Mouse (Mus musculus) intestine, embryonic 14.5 days (tissue): Measurements from ENCODE around the gene Gipc1. TPM values are rescaled to one million over a fixed set of nuclear protein-coding genes. Genes with fewer than 3 reads are reported as not detected.

Experiments
- ATAC-seq: fragments of 200-750 bp; cut with Nextera tagmentation; replicated peaks from 2 replicates; pipeline ENCODE4 v1.8.0; 2017; ENCODE audit warnings: low read depth, moderate number of reproducible peaks, moderate TSS enrichment, moderate library complexity; ENCODE audit not compliant: low FRiP score, low TSS enrichment
- DNase-seq: peaks from one replicate; pipeline ENCODE4 v3.0.0-alpha.2; 2018; ENCODE audit warnings: low spot score
- H3K27ac ChIP-seq: fragments of 300-500 bp; sonication (generic); 2 replicates; pipeline ENCODE4 v1.5.1; 2014; ENCODE audit warnings: low read depth, mild to moderate bottlenecking, control low read depth
- H3K27me3 ChIP-seq: fragments of 300-500 bp; sonication (generic); replicated peaks from 2 replicates; pipeline ENCODE4 v1.6.1; 2014; ENCODE audit warnings: low read length, control low read depth; ENCODE audit not compliant: control insufficient read depth, insufficient read depth
- H3K36me3 ChIP-seq: fragments of 300-500 bp; sonication (generic); 2 replicates; pipeline ENCODE4 v1.6.1; 2014; ENCODE audit warnings: low read length, control low read depth; ENCODE audit not compliant: control insufficient read depth, insufficient read depth
- H3K4me1 ChIP-seq: fragments of 300-500 bp; sonication (generic); replicated peaks from 2 replicates; pipeline ENCODE4 v1.6.1; 2014; ENCODE audit warnings: low read length, control low read depth, mixed read lengths; ENCODE audit not compliant: control insufficient read depth, insufficient read depth
- H3K4me2 ChIP-seq: fragments of 300-500 bp; sonication (generic); 2 replicates; pipeline ENCODE4 v1.6.1; 2014; ENCODE audit warnings: low read length
- H3K4me3 ChIP-seq: fragments of 300-500 bp; sonication (generic); 2 replicates; pipeline ENCODE4 v1.5.1; 2014; ENCODE audit warnings: low read depth, low read length, control low read depth, mixed read lengths
- H3K9ac ChIP-seq: fragments of 300-500 bp; sonication (generic); 2 replicates; pipeline ENCODE4 v1.6.1; 2014; ENCODE audit warnings: mild to moderate bottlenecking, low read length
- H3K9me3 ChIP-seq: fragments of 300-500 bp; sonication (generic); 2 replicates; pipeline ENCODE4 v1.6.1; 2016; ENCODE audit warnings: low read length, control low read depth; ENCODE audit not compliant: control insufficient read depth
- WGBS: fragments of 180-500 bp; shearing (Covaris S2); extraction: QIAGEN DNeasy Blood & Tissue Kit; methylation state at CpG from one replicate; pipeline ENCODE4 v1.1.7; 2014; 5-methylcytosine and 5-hydroxymethylcytosine counted together
- polyA plus RNA-seq: library from polyadenylated mRNA; unstranded; fragments of >200 nt; fragmentation: Nextera tagmentation; extraction: Ambion mirVana; gene quantifications from 2 replicates; pipeline ENCODE4 v1.2.1, GENCODE M21; 2014

Gipc1 gene
- polyA plus RNA-seq, 1 experiment from 2014 or later: 160 TPM

GRCm38 (mm10) chr8:83632083-83632707, 20.3 kb upstream of the Gipc1 start:
- no peaks in the 10 kb centered on the region for H3K9me3 ChIP-seq
- WGBS: 83% methylated on average over 7 of the region's 7 CpGs
- H3K27me3 ChIP-seq: no peaks in the 10 kb centered on the region
- no peaks in the 10 kb centered on the region for H3K4me1 ChIP-seq
- no peak overlapping the region for H3K4me2 ChIP-seq
- H3K4me3 ChIP-seq: no peak overlapping the region
- H3K27ac ChIP-seq: no peak overlapping the region
- ATAC-seq: no peak
- no peak overlapping the region for H3K9ac ChIP-seq
- no peak for DNase-seq
- no peaks in the 10 kb centered on the region for H3K36me3 ChIP-seq

- H3K4me3 ChIP-seq: no peak overlapping the region
- H3K9ac ChIP-seq: no peak overlapping the region
- H3K27ac ChIP-seq: no peak overlapping the region
- H3K4me1 ChIP-seq: no peaks in the 10 kb centered on the region
- H3K4me2 ChIP-seq: no peak overlapping the region
- ATAC-seq: no peak
- no peaks in the 10 kb centered on the region for H3K27me3 ChIP-seq
- H3K9me3 ChIP-seq: no peaks in the 10 kb centered on the region
- no peak for DNase-seq
- no peaks in the 10 kb centered on the region for H3K36me3 ChIP-seq
- 68% methylated on average over 4 of the region's 4 CpGs for WGBS
These were observed 13.6 kb upstream of the Gipc1 start for GRCm38 (mm10) chr8:83638856-83639255.

GRCm38 (mm10) chr8:83639649-83640048, 12.8 kb upstream of the Gipc1 start:
- DNase-seq (no peak), ATAC-seq (no peak)
- H3K4me3 ChIP-seq: no peak overlapping the region
- no peak overlapping the region for H3K4me2 ChIP-seq
- WGBS: 64% methylated on average over 5 of the region's 5 CpGs
- no peaks in the 10 kb centered on the region for H3K9me3 ChIP-seq
- no peaks in the 10 kb centered on the region for H3K4me1 ChIP-seq
- H3K36me3 ChIP-seq: no peaks in the 10 kb centered on the region
- no peaks in the 10 kb centered on the region for H3K27me3 ChIP-seq
- H3K9ac ChIP-seq: no peak overlapping the region
- no peak overlapping the region for H3K27ac ChIP-seq

- Histone ChIP-seq H3K36me3 (no peaks in the 10 kb centered on the region), H3K27me3 (no peaks in the 10 kb centered on the region), H3K4me2 (no peak overlapping the region), H3K9me3 (no peaks in the 10 kb centered on the region), H3K27ac (no peak overlapping the region), H3K4me1 (0 out of 2 replicates have a peak, but pooled peaks cover 2% of the 10 kb centered on the region), H3K9ac (no peak overlapping the region), H3K4me3 (no peak overlapping the region)
- no peak for DNase-seq
- no peak for ATAC-seq
- 94% methylated on average over 11 of the region's 11 CpGs for WGBS
These were observed 5.0 kb upstream of the Gipc1 start for GRCm38 (mm10) chr8:83647511-83647910.

GRCm38 (mm10) chr8:83648031-83648430, 4.4 kb upstream of the Gipc1 start:
- no peak overlapping the region for H3K9ac ChIP-seq
- WGBS: 93% methylated on average over 4 of the region's 4 CpGs
- H3K36me3 ChIP-seq: no peaks in the 10 kb centered on the region
- H3K27me3 ChIP-seq: no peaks in the 10 kb centered on the region
- ATAC-seq: no peak
- no peak overlapping the region for H3K27ac ChIP-seq
- H3K4me2 ChIP-seq: no peak overlapping the region
- 0 out of 2 replicates have a peak, but pooled peaks cover 2% of the 10 kb centered on the region for H3K4me1 ChIP-seq
- no peak for DNase-seq
- H3K4me3 ChIP-seq: no peak overlapping the region
- no peaks in the 10 kb centered on the region for H3K9me3 ChIP-seq

GRCm38 (mm10) chr8:83649699-83650098, 2.8 kb upstream of the Gipc1 start:
- DNase-seq: no peak
- Histone ChIP-seq H3K36me3 (no peaks in the 10 kb centered on the region), H3K4me1 (peaks cover 10% of the 10 kb centered on the region; the same call in 1 of the 2 replicates), H3K4me3 (no peak overlapping the region), H3K9ac (no peak overlapping the region), H3K9me3 (no peaks in the 10 kb centered on the region), H3K27me3 (no peaks in the 10 kb centered on the region), H3K4me2 (no peak overlapping the region), H3K27ac (no peak overlapping the region)
- WGBS: 90% methylated on average over 6 of the region's 6 CpGs
- no peak for ATAC-seq

- Histone ChIP-seq H3K4me2 (peak overlapping the region; percentile 72), H3K4me3 (peak overlapping the region; percentile 95), H3K36me3 (peaks cover 13% of the 10 kb centered on the region; the same call in 1 of the 2 replicates), H3K27me3 (no peaks in the 10 kb centered on the region), H3K9me3 (no peaks in the 10 kb centered on the region), H3K9ac (peak overlapping the region; percentile 81), H3K4me1 (peaks cover 12% of the 10 kb centered on the region), H3K27ac (peak overlapping the region; percentile 74)
- peak; percentile 52 for ATAC-seq
- peak; percentile 74 for DNase-seq
- 2% methylated on average over 43 of the region's 46 CpGs for WGBS
These were observed 526 bp downstream of the Gipc1 start for GRCm38 (mm10) chr8:83652744-83653661.

GRCm38 (mm10) chr8:83653662-83654017, 1.2 kb downstream of the Gipc1 start:
- peaks cover 13% of the 10 kb centered on the region; the same call in 1 of the 2 replicates for H3K36me3 ChIP-seq
- peak overlapping the region; percentile 95 for H3K4me3 ChIP-seq
- H3K9me3 ChIP-seq: no peaks in the 10 kb centered on the region
- no peaks in the 10 kb centered on the region for H3K27me3 ChIP-seq
- 38% methylated on average over 10 of the region's 10 CpGs for WGBS
- DNase-seq (peak; percentile 65), ATAC-seq (no peak)
- H3K9ac ChIP-seq: peak overlapping the region; percentile 81
- H3K4me2 ChIP-seq: peak overlapping the region; percentile 72
- peaks cover 12% of the 10 kb centered on the region for H3K4me1 ChIP-seq
- H3K27ac ChIP-seq: peak overlapping the region; percentile 74; the same call in 1 of the 2 replicates
